ENCODE assay signal across 20 mouse cellular contexts in genomic region chr3:65449176-65449575, GRCm38 (mm10). TPM values are rescaled to one million over a fixed set of nuclear protein-coding genes. Genes with fewer than 3 reads are reported as not detected.
DNase-seq lines count a peak whose midpoint lies in the region; ATAC-seq lines count a peak whose summit lies in the region.
"Had no signal": no experiment of that assay in that cellular context is flagged by ENCODE, and none has a peak within 500 bp of the region (broad histone marks: within the 10 kb centered on the region; RNA-seq: fewer than 3 reads in every experiment).

No protein-coding gene starts in this region.

- intact Hi-C loops in gastrocnemius, postnatal 14 days (cut with DNase I; ENCODE audit: low total_unique reads), result no loop called here

- peak; percentile 75 for DNase-seq in gastrocnemius, adult 18-20 months (ENCODE audit: low spot score)
- no peak for DNase-seq in gastrocnemius, postnatal 14 days
- peak; percentile 45 for DNase-seq in gastrocnemius, postnatal 25 days
- DNase-seq in gastrocnemius, postnatal 10 days, result no peak
- DNase-seq: adrenal gland, adult 8-10 months; adrenal gland, postnatal 14 days; adrenal gland, postnatal 36 days; B cell, adult 2 months; cerebellum, adult 11 months; cerebellum, adult 18-20 months; cerebellum, adult 8-10 months; cerebellum, adult 9-11 months; cerebellum, postnatal 36 days; embryo, embryonic 11 days had no signal

- no peak for ATAC-seq in monocyte, adult 5-6 weeks (replicated peaks; ENCODE audit: insufficient number of reproducible peaks, low FRiP score, low TSS enrichment, poor library complexity, severe bottlenecking)
- ATAC-seq: activated CD4-positive, CD25-positive, alpha-beta regulatory T cell, adult 4 months; CD4-positive, CD25-positive, alpha-beta regulatory T cell, adult 4 months; forebrain, embryonic 14.5 days; forebrain, embryonic 16.5 days; Patski had no signal

RNA-seq across cellular contexts. Expression of gene Ssr3, which starts 56.8 kb away (rescaled TPM):
- total RNA-seq in gastrocnemius, adult 18-20 months (2021), result 100 to 1,000 TPM; 132 to 153 TPM
- 100 to 1,000 TPM; 169 to 182 TPM for total RNA-seq in gastrocnemius, postnatal 14 days (2021)
- total RNA-seq in gastrocnemius, postnatal 25 days (2021), result 100 to 1,000 TPM; 120 to 130 TPM
- total RNA-seq in gastrocnemius, postnatal 10 days (2021), result 100 to 1,000 TPM; 194 to 210 TPM
- total RNA-seq in monocyte, adult 5-6 weeks (2017), result 226 to 245 TPM (median 232 TPM) in 3 replicates

Comparison
In these comparisons a context has a peak if more than half of its experiments do, and no peak if none do; other contexts are left out.
1. DNase-seq: peak in gastrocnemius, adult 18-20 months (single experiment) and gastrocnemius, postnatal 25 days (single experiment); none in gastrocnemius, postnatal 14 days (single experiment) and gastrocnemius, postnatal 10 days (single experiment).